Mouse (Mus musculus): ENCODE measurements around the gene Coasy. TPM values are rescaled to one million over a fixed set of nuclear protein-coding genes. Genes with fewer than 3 reads are reported as not detected.

Coasy gene
- polyA plus RNA-seq, 1 experiment from 2014 or later, result 41.6 TPM

DNA sequence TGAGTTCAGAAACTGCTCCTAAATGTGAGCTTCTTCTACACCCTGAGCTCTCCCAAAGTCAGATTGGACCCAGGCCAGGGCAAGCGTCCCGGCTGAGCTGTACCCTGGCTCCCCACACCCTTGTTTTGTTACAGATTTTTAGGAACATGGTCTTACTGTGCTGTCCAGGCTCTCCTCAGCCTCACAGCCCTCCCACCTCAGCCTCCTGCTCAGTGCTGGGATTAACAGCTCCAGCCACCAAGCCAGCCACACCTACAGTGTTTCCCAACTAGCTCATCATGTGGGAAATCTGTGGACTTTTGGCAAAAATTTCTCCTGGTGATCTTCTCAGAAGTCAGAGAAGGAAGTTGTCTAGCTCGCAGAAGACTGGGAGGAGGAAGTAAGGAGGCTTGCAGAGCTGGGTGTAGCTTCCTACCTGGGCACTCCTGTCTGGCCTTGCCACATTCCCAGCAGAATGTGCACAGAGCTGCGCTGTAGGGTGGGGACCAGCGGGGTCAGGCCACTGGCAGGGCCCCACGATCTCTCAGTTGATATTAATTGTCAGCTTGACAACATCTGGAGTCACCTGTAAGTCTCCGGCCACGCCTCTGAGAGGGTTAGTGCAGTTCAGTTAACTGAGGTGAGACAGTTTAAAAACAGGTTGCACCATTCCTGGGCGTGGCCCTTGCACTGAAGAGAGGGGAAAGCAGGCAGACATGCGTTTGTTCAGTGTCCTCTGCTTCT is 29.5 kb upstream of the Coasy start:
- H3K4me2 ChIP-seq (replicated peaks), result no peak overlapping the region
- WGBS, result 88% methylated on average over 10 of the region's 10 CpGs
- H3K4me1 ChIP-seq, result no peaks in the 10 kb centered on the region
- peaks cover 77% of the 10 kb centered on the region for H3K36me3 ChIP-seq
- H3K4me3 ChIP-seq, result no peak overlapping the region
- peak overlapping the region; percentile 9; the same call in 1 of the 2 replicates for H3K9ac ChIP-seq
- H3K9me3 ChIP-seq, result no peaks in the 10 kb centered on the region
- ATAC-seq (ENCODE audit: low FRiP score, low read depth), result no peak
- H3K27me3 ChIP-seq, result no peaks in the 10 kb centered on the region
- no peak overlapping the region for H3K27ac ChIP-seq

GRCm38 (mm10) chr11:101053974-101054373 is 28.4 kb upstream of the Coasy start:
- WGBS, result 92% methylated on average over 1 of the region's 1 CpGs
- 0 out of 2 replicates have a peak, but pooled peaks cover 4% of the 10 kb centered on the region for H3K4me1 ChIP-seq
- no peak overlapping the region for H3K4me2 ChIP-seq (replicated peaks)
- H3K9me3 ChIP-seq, result no peaks in the 10 kb centered on the region
- no peak for ATAC-seq (ENCODE audit: low FRiP score, low read depth)
- no peak overlapping the region for H3K27ac ChIP-seq
- H3K9ac ChIP-seq, result no peak overlapping the region
- H3K36me3 ChIP-seq, result peaks cover 66% of the 10 kb centered on the region
- no peaks in the 10 kb centered on the region for H3K27me3 ChIP-seq
- no peak overlapping the region for H3K4me3 ChIP-seq

- H3K4me2 ChIP-seq (replicated peaks), result no peak overlapping the region
- no peak overlapping the region for H3K9ac ChIP-seq
- peaks cover 7% of the 10 kb centered on the region; the same call in 1 of the 2 replicates for H3K4me1 ChIP-seq
- ATAC-seq (ENCODE audit: low FRiP score, low read depth), result no peak
- WGBS, result 89% methylated on average over 14 of the region's 14 CpGs
- no peak overlapping the region for H3K4me3 ChIP-seq
- peaks cover 52% of the 10 kb centered on the region for H3K36me3 ChIP-seq
- H3K27me3 ChIP-seq, result no peaks in the 10 kb centered on the region
- H3K9me3 ChIP-seq, result no peaks in the 10 kb centered on the region
- no peak overlapping the region for H3K27ac ChIP-seq
Measured at GRCm38 (mm10) chr11:101055418-101055817, 26.9 kb upstream of the Coasy start.

GRCm38 (mm10) chr11:101056885-101057284 is 25.5 kb upstream of the Coasy start:
- peaks cover 9% of the 10 kb centered on the region; the same call in 1 of the 2 replicates for H3K4me1 ChIP-seq
- 0 out of 2 replicates have a peak overlapping the region, but pooled peaks have one; percentile 4 for H3K9ac ChIP-seq
- H3K27me3 ChIP-seq, result no peaks in the 10 kb centered on the region
- WGBS, result 46% methylated on average over 8 of the region's 8 CpGs
- H3K36me3 ChIP-seq, result peaks cover 48% of the 10 kb centered on the region
- no peak overlapping the region for H3K4me2 ChIP-seq (replicated peaks)
- H3K27ac ChIP-seq, result no peak overlapping the region
- no peaks in the 10 kb centered on the region for H3K9me3 ChIP-seq
- ATAC-seq (ENCODE audit: low FRiP score, low read depth), result no peak
- no peak overlapping the region for H3K4me3 ChIP-seq

GRCm38 (mm10) chr11:101057860-101058259 is 24.5 kb upstream of the Coasy start:
- no peak overlapping the region for H3K4me3 ChIP-seq
- no peaks in the 10 kb centered on the region for H3K27me3 ChIP-seq
- H3K4me1 ChIP-seq, result peaks cover 14% of the 10 kb centered on the region
- peaks cover 50% of the 10 kb centered on the region for H3K36me3 ChIP-seq
- no peak overlapping the region for H3K9ac ChIP-seq
- no peaks in the 10 kb centered on the region for H3K9me3 ChIP-seq
- H3K27ac ChIP-seq, result no peak overlapping the region
- WGBS, result 35% methylated on average over 5 of the region's 5 CpGs
- no peak for ATAC-seq (ENCODE audit: low FRiP score, low read depth)
- no peak overlapping the region for H3K4me2 ChIP-seq (replicated peaks)

GRCm38 (mm10) chr11:101058726-101059125 is 23.6 kb upstream of the Coasy start:
- 59% methylated on average over 5 of the region's 5 CpGs for WGBS
- Histone ChIP-seq H3K4me1 (peaks cover 23% of the 10 kb centered on the region), H3K36me3 (peaks cover 46% of the 10 kb centered on the region), H3K27ac (0 out of 2 replicates have a peak overlapping the region, but pooled peaks have one; percentile 10), H3K27me3 (no peaks in the 10 kb centered on the region), H3K4me2 (replicated peaks) (no peak overlapping the region), H3K9ac (0 out of 2 replicates have a peak overlapping the region, but pooled peaks have one; percentile 1), H3K4me3 (no peak overlapping the region), H3K9me3 (no peaks in the 10 kb centered on the region)
- no peak for ATAC-seq (ENCODE audit: low FRiP score, low read depth)

GRCm38 (mm10) chr11:101059473-101059872 is 22.9 kb upstream of the Coasy start:
- Histone ChIP-seq H3K36me3 (peaks cover 41% of the 10 kb centered on the region), H3K4me2 (replicated peaks) (no peak overlapping the region), H3K9me3 (no peaks in the 10 kb centered on the region), H3K9ac (no peak overlapping the region), H3K4me3 (no peak overlapping the region), H3K27me3 (no peaks in the 10 kb centered on the region), H3K27ac (no peak overlapping the region; the same call in 1 of the 2 replicates), H3K4me1 (peaks cover 31% of the 10 kb centered on the region)
- 83% methylated on average over 10 of the region's 10 CpGs for WGBS
- ATAC-seq (ENCODE audit: low FRiP score, low read depth), result no peak

DNA sequence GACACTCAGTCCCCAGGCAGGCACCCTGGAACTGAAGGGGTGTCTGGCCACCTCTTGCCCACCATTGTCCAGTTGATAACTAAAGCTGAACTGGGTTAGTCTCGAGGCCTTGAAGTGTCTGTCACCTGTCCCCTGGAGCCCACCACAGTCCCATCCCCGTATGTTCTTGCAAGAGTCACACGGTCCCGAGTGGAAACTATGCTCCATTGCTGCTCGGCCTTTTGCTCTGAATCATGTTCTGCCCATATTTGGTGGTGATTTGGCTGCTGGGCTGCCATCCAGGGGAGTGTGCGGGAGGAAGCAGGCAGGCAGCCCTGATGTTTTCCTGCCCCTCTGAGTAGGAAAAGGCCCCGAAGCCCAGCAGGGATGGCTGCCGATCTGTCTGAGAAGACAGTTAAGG is 22.2 kb upstream of the Coasy start:
- no peak overlapping the region for H3K4me3 ChIP-seq
- 52% methylated on average over 8 of the region's 8 CpGs for WGBS
- no peaks in the 10 kb centered on the region for H3K27me3 ChIP-seq
- H3K27ac ChIP-seq, result peak overlapping the region; percentile 85
- no peak for ATAC-seq (ENCODE audit: low FRiP score, low read depth)
- 0 out of 2 replicates have a peak overlapping the region, but pooled peaks have one; percentile 31 for H3K9ac ChIP-seq
- H3K36me3 ChIP-seq, result peaks cover 39% of the 10 kb centered on the region
- H3K4me2 ChIP-seq (replicated peaks), result no peak overlapping the region
- H3K4me1 ChIP-seq, result peaks cover 33% of the 10 kb centered on the region
- no peaks in the 10 kb centered on the region for H3K9me3 ChIP-seq

DNA sequence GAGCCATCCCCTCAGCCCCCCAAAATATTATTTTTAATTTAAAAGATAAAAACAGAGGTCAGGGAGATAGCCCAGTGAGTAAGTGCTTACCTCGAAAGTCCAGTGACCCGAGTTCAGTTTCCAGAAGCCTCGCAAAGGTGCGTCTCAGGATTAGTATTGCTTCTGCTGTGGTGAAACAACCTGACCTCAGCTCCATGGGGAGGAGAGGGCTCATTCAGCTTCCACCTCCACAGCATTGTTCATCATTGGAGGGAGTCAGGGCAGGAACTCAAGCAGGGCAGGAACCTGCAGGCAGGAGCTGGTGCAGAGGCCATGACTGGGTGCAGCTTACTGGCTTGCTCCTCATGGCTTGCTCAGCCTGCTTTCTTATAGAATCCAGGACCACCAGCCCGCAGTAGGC is 21.3 kb upstream of the Coasy start:
- Histone ChIP-seq H3K27ac (no peak overlapping the region), H3K36me3 (peaks cover 32% of the 10 kb centered on the region), H3K27me3 (no peaks in the 10 kb centered on the region), H3K4me2 (replicated peaks) (no peak overlapping the region), H3K9ac (no peak overlapping the region), H3K4me3 (no peak overlapping the region), H3K4me1 (peaks cover 33% of the 10 kb centered on the region), H3K9me3 (no peaks in the 10 kb centered on the region)
- no peak for ATAC-seq (ENCODE audit: low FRiP score, low read depth)
- 88% methylated on average over 5 of the region's 5 CpGs for WGBS

GRCm38 (mm10) chr11:101062165-101062884 is 20.0 kb upstream of the Coasy start:
- Histone ChIP-seq H3K4me2 (replicated peaks) (no peak overlapping the region), H3K27ac (no peak overlapping the region; the same call in 1 of the 2 replicates), H3K27me3 (no peaks in the 10 kb centered on the region), H3K36me3 (peaks cover 23% of the 10 kb centered on the region), H3K9me3 (no peaks in the 10 kb centered on the region), H3K4me3 (no peak overlapping the region), H3K4me1 (peaks cover 41% of the 10 kb centered on the region), H3K9ac (0 out of 2 replicates have a peak overlapping the region, but pooled peaks have one; percentile 45)
- no peak for ATAC-seq (ENCODE audit: low FRiP score, low read depth)
- 81% methylated on average over 12 of the region's 12 CpGs for WGBS

GRCm38 (mm10) chr11:101062971-101063675 is 19.2 kb upstream of the Coasy start:
- peaks cover 41% of the 10 kb centered on the region for H3K4me1 ChIP-seq
- WGBS, result 59% methylated on average over 14 of the region's 14 CpGs
- no peak overlapping the region for H3K4me3 ChIP-seq
- no peaks in the 10 kb centered on the region for H3K9me3 ChIP-seq
- H3K27ac ChIP-seq, result peak overlapping the region; percentile 90
- H3K27me3 ChIP-seq, result peaks cover 5% of the 10 kb centered on the region
- peak overlapping the region; percentile 45 for H3K9ac ChIP-seq
- ATAC-seq (ENCODE audit: low FRiP score, low read depth), result no peak
- peaks cover 22% of the 10 kb centered on the region for H3K36me3 ChIP-seq
- H3K4me2 ChIP-seq (replicated peaks), result 0 out of 2 replicates have a peak overlapping the region, but pooled peaks have one; percentile 19

Data from limb, embryonic 13.5 days (tissue).